Mouse (Mus musculus) heart, adult 8-10 months (tissue): ENCODE results near the gene Mcu. TPM values are rescaled to one million over a fixed set of nuclear protein-coding genes. Genes with fewer than 3 reads are reported as not detected.

ENCODE experiments used
- DNase-seq: peaks from one replicate; pipeline ENCODE4 v3.0.0; 2022; ENCODE audit warnings: low spot score
- total RNA-seq, 4 experiments: library from RNA; stranded (reverse); gene quantifications; 2 replicates each; pipeline ENCODE4 v1.2.4; 2022

Gene Mcu
- total RNA-seq, 4 experiments from 2014 or later: 19.4 to 25.7 (median 23.9) TPM

GRCm38 (mm10) chr10:59569481-59569869 lies 47.0 kb downstream of the Mcu start:
- DNase-seq: no peak

GRCm38 (mm10) chr10:59568665-59569480 lies 47.6 kb downstream of the Mcu start:
- DNase-seq: no peak

GRCm38 (mm10) chr10:59566968-59567367 lies 49.5 kb downstream of the Mcu start:
- DNase-seq: no peak

DNA sequence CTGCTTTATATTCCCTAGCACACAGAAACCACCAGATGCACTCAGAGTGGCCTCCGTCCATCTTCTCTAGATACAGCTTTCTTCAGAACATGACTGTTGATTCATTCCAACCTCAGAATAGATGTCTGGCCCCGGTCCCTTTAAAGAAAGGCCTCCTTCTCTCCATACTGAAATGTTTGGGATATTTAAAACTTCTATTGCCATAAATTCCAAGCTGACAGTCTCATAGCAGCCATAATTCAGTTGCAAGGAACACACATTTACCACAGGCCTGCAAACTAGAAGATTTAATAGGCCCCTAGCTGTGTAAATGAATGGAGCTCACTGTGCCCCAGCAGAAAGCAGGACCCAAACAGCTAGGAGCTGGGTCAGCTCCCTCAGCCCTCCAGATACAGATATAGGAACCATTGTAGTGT lies 50.5 kb downstream of the Mcu start:
- DNase-seq: no peak

DNA sequence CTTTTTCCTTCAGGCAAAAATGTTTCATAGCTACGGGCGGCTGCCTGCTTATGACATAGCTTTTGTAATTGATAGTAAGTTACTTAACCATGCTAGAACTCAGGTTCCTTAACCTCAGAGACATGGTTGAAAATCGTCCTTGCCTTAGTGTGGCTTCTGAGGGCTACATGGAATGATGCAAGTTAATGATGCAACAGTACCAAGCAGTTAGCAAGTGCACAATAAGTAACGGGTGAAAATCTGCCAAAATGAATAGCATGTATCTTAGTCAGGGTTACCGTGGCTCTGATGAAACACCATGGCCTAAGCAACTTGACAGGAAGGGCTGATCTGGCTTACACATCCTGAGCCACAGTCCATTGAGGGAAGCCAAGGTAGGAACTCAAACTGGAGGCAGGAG lies 51.9 kb downstream of the Mcu start:
- DNase-seq: no peak

DNA sequence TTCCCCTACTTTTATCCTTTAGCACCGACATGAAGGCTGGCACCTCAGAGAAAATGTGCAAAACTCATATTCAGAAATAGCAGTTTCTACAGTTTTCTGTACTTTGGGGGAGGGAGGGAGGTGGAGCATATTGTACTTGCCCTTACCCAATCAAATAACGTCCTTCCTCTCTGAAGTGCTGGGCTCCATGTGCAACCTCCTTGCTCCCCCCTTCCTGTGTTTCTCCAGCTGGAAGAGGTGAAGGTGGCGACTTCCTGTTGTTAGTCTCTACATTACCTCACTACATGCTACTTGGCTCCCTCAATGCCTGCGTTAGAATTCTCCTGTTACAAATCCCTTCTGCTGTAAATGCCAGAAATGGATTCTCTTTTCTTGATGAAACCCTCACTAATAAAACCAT lies 54.0 kb downstream of the Mcu start:
- no peak for DNase-seq

DNA sequence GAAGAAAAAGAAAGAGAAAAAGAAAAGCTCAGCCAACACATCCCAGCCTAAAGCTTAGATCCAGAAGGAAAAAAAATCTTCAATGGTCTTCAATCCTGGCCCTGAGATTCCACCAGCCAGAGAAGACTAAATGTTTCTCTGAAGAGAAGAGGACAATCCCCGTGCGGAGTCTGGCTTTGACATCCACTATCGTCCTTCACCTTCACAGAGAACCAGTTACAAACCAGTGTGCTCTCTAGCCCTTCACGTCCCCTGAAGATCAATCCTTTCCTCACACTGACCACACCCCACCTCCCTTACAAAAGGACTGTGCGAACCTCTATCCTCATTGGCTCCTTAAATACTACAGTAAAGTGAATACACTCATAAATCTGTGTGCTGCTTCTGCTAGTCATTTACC lies 56.4 kb downstream of the Mcu start:
- DNase-seq: no peak

DNA sequence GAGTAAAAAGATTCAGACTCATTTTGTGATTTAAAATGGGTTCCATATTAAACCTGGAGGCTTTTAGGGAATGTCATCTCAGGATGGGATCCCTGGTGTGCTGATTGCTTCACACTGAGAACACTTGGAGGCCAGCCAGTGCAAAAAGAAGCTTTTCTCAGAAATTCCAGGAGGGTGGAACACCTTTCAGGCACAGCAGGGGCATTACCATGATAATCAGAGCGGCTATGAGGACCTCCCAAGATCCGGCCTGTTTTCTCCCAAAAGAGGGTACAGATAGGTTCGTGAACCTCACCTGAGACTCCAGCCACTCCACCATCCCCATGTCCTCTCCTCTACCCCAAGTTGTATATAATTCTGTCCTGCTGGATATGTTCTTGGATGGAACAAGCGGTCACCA lies 57.9 kb downstream of the Mcu start:
- DNase-seq: no peak

DNA sequence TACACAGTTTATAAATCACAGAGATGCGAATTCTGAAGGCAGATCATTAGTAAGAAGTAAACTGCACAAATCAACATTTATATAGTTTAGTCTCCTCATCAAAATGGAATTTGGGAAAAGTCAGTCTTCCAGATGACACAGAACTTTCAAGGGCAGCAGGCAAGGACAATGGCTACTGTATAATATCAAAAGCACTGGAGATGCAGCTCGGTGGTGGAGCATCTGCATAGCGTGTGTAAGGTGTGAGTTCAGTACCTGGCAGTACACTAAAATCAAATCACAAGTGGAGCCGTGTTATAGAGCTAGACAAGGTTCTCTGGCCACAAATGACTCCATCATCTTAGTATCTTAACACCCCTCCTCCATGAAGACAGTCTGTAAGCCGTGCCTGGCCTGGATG lies 58.3 kb downstream of the Mcu start:
- DNase-seq: no peak

DNA sequence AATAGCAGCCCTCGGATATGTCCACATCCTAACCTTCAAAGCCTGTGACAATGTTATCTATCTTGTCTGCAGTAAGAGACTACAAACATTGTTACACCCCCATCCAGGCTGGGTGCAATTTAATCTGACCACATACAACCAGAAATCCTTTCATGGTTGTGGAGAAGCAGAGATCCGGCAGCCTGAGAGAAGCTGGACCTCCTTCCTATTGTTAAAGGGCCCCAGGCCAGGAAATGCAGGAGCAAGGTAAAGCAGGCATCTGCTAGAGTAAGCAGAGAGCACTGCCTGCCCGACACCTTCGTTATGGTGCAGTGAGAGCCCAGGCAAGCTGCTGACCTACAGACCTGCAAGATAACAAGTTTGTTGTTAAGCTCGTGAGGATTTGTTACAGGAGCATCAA lies 60.0 kb downstream of the Mcu start:
- DNase-seq: no peak

DNA sequence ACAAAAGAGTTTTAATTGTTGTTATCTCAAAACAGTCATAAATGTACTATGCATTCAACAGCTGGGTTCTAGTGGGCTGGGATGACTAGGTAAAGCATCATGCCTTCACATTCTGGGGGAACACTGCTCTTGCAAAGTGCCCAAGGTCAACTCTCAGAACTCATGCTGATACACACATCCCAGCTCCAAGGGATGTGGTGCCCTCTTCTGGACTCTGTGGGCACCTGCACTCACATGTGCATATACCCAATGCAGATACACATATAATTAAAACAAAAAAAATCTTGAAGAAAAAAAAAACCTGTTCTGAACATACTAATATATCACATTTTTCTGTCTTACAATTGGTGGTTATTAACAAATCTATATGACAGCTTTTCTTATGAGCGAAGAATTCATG lies 62.2 kb downstream of the Mcu start:
- no peak for DNase-seq

DNA sequence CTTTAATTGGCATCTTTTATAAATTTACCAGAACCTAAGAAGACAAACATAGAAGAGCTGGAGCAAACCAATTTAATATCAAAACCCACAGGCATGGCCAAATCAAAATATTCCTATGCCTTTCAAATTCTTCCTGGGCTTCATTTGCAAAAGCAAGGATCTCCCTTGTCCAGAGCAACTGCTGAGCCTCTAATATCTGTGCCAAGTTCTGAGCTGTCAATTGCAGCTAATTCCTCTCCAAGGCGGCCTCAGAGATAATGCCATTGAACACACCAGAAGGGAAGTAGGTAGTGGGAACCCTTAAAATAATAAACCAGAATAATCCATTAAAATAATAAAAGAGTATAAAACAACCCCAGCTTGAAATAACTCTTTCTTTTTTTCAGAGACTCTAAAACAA lies 64.0 kb downstream of the Mcu start:
- no peak for DNase-seq

- no peak for DNase-seq
These were observed 67.6 kb downstream of the Mcu start for GRCm38 (mm10) chr10:59548768-59549333.

- no peak for DNase-seq
These were observed 68.3 kb downstream of the Mcu start for GRCm38 (mm10) chr10:59548211-59548610.

- DNase-seq: no peak
These were observed 69.1 kb downstream of the Mcu start for GRCm38 (mm10) chr10:59547426-59547825.

GRCm38 (mm10) chr10:59545169-59545568 lies 71.3 kb downstream of the Mcu start:
- DNase-seq: no peak

DNA sequence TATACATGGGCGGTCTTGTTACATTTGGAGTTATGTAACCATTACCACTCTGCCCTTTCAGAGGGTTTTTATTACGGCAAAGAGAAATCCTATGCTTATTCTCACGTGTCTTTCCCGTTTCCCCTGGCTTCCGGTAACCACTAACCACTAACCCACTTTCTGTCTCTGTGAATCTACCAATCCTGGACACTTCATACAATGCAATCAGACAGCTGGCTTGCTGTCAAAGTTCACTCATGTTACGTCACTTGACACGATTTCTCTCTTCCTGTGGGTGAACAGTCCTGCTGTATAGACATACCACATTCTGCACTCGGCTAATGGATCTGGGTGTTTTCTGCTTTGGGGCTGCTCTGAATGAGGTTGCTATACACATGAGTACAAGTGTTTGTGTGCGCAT lies 73.1 kb downstream of the Mcu start:
- no peak for DNase-seq

- no peak for DNase-seq
These were observed 75.0 kb downstream of the Mcu start for GRCm38 (mm10) chr10:59541466-59541865.

DNA sequence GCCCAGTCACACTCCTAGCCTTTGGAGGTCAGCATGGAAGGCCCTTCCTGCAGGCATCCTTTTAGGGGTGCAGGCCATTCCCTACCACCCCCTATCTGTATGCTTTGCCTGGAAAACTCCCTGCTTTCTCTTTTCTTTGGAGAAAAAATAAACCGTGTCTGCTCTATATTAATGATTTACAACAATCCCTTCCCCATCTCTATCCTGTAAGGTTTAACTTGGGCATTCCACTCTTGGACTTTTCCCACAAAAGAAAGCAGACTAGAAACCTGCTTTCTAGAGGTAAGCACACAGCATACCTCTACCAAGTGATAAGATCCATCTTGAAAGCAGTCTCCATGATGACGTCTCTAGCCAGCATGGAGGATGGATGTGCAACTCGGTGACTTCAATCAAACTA lies 75.9 kb downstream of the Mcu start:
- no peak for DNase-seq

DNA sequence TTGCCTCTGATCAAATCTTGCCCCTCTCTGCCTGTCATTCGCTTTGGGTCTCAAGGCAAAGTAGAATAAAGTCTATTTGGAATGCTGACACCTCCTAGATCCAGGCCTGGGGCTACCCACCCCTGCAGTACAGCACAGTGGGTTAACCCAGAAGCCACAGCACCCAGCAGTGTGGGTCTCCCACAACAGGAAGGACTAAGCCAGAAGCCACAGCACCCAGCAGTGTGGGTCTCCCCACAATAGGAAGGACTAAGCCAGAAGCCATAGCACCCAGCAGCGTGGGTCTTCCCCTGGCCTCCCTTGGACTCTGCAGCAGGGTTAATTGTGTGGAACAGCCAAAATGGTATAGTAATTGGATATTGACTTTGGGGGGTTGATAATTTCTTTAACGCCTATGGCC lies 76.4 kb downstream of the Mcu start:
- DNase-seq: no peak

DNA sequence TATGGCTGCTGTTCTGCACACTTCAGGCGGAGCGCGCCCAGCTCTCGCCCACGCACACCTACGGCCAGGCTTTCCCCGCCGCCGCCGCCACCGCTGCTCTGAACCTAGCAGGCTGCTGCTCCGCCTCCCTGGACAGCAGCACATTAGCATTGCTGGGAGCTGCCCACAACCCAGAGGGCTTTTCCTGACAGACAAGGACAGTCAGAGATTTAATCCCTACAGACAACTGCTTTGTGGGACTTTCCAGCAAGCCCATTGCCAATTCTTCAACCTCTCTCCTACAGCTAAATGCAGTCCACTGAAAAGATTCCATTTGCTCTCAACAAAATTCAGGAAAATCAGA lies 77.0 kb downstream of the Mcu start:
- peak; percentile 19 for DNase-seq

DNA sequence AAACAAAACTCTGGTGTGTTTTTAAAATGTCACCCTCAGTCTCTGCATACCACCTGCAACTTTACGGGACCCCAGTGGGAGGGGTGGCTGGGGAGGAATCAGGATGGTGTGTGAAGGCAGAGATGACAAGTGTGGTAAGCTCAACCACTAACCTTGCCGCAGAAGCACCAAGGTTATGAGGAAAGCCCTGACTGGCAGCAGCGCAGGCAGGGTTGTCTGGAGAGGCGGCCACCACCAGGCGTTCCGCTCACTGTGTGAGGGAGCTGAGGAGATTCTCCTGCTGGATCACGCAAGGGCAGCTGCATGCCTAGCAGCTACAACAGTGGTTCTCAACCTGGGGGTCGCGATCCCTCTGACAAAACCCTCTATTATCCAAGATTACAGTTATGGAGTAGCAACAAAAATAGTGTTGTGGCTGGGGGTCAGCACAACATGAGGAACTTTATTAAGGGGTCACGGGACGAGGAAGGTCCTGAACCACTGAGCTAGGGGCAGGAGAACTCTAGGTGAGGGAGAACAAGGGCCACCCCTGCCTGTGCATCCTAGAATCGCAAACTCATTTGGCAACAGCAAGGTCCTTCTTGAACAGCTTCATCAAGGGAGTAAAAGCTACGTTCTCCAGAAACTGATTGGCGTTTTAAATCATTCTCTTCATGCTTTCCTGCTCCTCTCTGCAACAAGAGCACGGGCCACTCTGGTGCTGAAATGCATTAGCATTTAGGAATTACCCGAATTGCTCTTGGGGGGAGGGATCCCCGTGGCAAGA lies 77.5 kb downstream of the Mcu start:
- DNase-seq: no peak

- no peak for DNase-seq
These were observed 78.4 kb downstream of the Mcu start for GRCm38 (mm10) chr10:59538063-59538462.
